Mouse (Mus musculus) cerebellum, adult 9-11 months (tissue): ENCODE results near the gene Tnrc6a.

ENCODE experiments used
- DNase-seq: peaks from one replicate; pipeline ENCODE4 v3.0.0; 2022

Tnrc6a gene

DNA sequence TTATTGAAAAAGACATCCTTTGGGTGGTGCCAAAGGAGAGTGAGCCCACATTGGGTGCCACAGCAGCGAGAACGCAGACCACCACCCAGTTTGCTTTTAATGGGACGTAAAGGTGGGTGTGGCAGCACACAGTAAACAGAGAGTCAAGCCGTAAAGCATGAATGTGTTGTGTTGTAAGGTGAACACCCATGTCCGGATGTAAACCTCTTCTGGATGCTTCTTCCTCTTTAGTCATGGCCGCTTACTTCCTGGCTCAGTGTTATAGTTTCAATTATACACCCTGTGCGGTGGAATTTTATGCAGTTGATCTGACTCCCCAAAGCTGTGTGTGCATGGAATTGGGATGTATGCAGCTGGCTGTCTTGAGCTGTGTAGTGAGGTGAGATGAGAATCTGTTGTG lies 118.6 kb downstream of the Tnrc6a start:
- DNase-seq = no peak

DNA sequence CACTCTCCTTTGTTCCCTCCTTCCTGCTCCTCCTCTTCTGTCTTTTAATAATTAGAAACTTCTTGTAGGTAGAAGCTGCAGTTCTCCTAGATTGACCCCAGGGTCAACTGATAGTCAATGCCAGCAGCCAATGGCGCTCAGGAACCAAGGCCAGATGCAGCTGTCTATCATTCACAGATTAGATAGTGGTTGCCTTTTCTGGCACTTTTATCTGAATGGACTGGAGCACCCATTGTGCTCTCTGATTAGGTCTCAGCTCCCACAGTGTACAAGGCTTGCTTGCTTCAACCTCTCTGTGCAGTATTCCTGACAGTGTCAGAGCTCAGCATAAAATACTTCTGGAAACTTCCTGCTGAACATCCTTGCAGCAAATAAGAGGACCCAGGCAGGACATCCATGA lies 121.1 kb downstream of the Tnrc6a start:
- DNase-seq = no peak
